Mouse (Mus musculus) kidney, embryonic 14.5 days (tissue): ENCODE measurements at regions not wholly inside any gene's neighbourhood (a gene's known extent, or its start where the extent isn't known, plus 50 kb on each side); places are given as distances from the start of the nearest gene placed in this dataset.
A peak's percentile ranks its signal among the peaks of the same experiment; 100 is the strongest.

Source experiments
- ATAC-seq: fragments of 200-750 bp; cut with Nextera tagmentation; 2 replicates; pipeline ENCODE4 v1.8.0; 2017; ENCODE audit warnings: moderate number of reproducible peaks, mild to moderate bottlenecking, moderate TSS enrichment, moderate library complexity; ENCODE audit not compliant: low FRiP score, low TSS enrichment
- H3K27ac ChIP-seq: fragments of 300-500 bp; sonication (generic); 2 replicates; pipeline ENCODE4 v1.5.1; 2014; ENCODE audit warnings: low read depth, mild to moderate bottlenecking, low read length, moderate library complexity, mixed read lengths
- H3K27me3 ChIP-seq: fragments of 300-500 bp; sonication (generic); 2 replicates; pipeline ENCODE4 v1.6.1; 2014; ENCODE audit warnings: mild to moderate bottlenecking, low read length; ENCODE audit not compliant: control insufficient read depth, insufficient read depth
- H3K36me3 ChIP-seq: fragments of 300-500 bp; sonication (generic); 2 replicates; pipeline ENCODE4 v1.6.1; 2014; ENCODE audit warnings: low read length, mixed read lengths; ENCODE audit not compliant: control insufficient read depth, insufficient read depth
- H3K4me1 ChIP-seq: fragments of 300-500 bp; sonication (generic); 2 replicates; pipeline ENCODE4 v1.6.1; 2014; ENCODE audit warnings: low read length, mixed read lengths; ENCODE audit not compliant: control insufficient read depth, insufficient read depth
- H3K4me2 ChIP-seq: fragments of 300-500 bp; sonication (generic); replicated peaks from 2 replicates; pipeline ENCODE4 v1.6.1; 2014; ENCODE audit warnings: low read depth, mild to moderate bottlenecking, low read length
- H3K4me3 ChIP-seq: fragments of 300-500 bp; sonication (generic); 2 replicates; pipeline ENCODE4 v1.5.1; 2014; ENCODE audit warnings: mild to moderate bottlenecking, low read length
- H3K9ac ChIP-seq: fragments of 300-500 bp; sonication (generic); 2 replicates; pipeline ENCODE4 v1.6.1; 2014; ENCODE audit warnings: low read depth, mild to moderate bottlenecking, low read length, moderate library complexity
- H3K9me3 ChIP-seq: fragments of 300-500 bp; sonication (generic); 2 replicates; pipeline ENCODE4 v1.6.1; 2016; ENCODE audit warnings: low read length; ENCODE audit not compliant: control insufficient read depth
- WGBS: fragments of 180-500 bp; shearing (Covaris S2); extraction: QIAGEN DNeasy Blood & Tissue Kit; methylation state at CpG from one replicate; pipeline ENCODE4 v1.1.7; 2014; 5-methylcytosine and 5-hydroxymethylcytosine counted together

DNA sequence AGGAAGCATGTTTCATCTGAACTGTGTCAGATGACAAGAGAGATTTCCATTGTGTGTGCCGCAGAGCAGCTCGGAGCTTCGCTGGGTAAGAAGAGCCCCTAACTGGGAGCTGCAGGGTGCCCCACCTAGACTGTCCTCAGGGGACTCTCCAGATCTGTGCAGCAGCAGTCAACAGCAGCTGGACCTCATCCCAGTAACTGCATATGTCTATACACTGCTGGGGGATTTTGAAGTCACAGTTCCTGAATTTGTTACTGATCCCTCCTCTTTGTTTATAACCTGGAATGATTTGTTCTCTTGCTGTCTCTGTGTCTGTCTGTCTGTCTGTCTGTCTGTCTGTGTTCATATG is 249.6 kb downstream of the Ttll7 start:
- no peak overlapping the region for H3K9ac ChIP-seq
- WGBS, result 19% methylated on average over 3 of the region's 3 CpGs
- H3K9me3 ChIP-seq, result no peaks in the 10 kb centered on the region
- H3K4me2 ChIP-seq, result no peak overlapping the region
- no peak overlapping the region for H3K4me3 ChIP-seq
- H3K27ac ChIP-seq, result peak overlapping the region; percentile 66; the same call in 1 of the 2 replicates
- no peaks in the 10 kb centered on the region for H3K27me3 ChIP-seq
- H3K4me1 ChIP-seq, result peaks cover 5% of the 10 kb centered on the region; the same call in 1 of the 2 replicates
- H3K36me3 ChIP-seq, result no peaks in the 10 kb centered on the region
- ATAC-seq, result peak; percentile 84

DNA sequence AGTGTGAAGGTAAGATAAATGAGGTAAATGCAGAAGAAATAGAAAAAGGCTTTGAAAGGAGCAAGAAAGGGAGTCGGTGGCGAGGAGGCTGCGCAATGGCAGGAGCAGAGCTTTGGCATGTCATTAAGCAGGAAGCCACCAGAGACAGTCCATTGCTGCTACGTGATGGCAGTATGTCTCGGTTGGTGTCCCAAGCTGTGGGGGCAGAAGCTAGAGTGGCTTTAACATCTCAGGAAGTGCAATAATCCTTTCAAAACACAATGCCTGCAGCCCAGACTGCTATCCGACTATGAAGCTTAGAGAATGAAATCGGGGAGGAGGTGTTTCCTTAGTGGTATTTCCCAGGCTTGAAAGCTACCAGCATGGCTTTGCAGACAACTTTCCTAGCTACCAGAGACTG is 251.3 kb downstream of the Ttll7 start:
- no peak for ATAC-seq
- Histone ChIP-seq H3K36me3 (no peaks in the 10 kb centered on the region), H3K4me1 (peaks cover 5% of the 10 kb centered on the region; the same call in 1 of the 2 replicates), H3K4me3 (no peak overlapping the region), H3K27ac (no peak overlapping the region), H3K9ac (no peak overlapping the region), H3K4me2 (no peak overlapping the region), H3K9me3 (no peaks in the 10 kb centered on the region), H3K27me3 (no peaks in the 10 kb centered on the region)
- WGBS, result 40% methylated on average over 7 of the region's 7 CpGs

DNA sequence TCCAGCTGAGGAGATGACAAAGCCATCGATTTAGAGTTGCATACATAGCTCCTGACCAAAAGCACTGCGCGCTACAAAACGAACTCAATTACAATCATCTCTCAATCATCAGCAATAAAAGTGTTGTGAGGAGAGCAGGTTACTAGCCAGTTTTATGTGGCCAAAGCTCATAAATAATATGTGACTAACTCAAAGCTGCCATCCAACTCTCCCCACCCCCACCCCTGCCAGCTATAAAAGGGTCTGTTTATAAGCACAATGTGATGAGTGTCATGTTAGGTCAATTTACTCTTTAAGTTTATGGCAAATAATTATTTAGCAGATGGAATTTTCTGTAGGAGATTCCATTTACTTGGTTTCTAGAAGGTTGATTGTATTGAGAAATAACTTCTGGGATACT is 265.4 kb downstream of the Ttll7 start:
- no peaks in the 10 kb centered on the region for H3K36me3 ChIP-seq
- H3K27me3 ChIP-seq, result no peaks in the 10 kb centered on the region
- H3K4me3 ChIP-seq, result no peak overlapping the region
- H3K9ac ChIP-seq, result no peak overlapping the region
- no peaks in the 10 kb centered on the region for H3K9me3 ChIP-seq
- no peak overlapping the region for H3K4me2 ChIP-seq
- ATAC-seq, result no peak
- H3K4me1 ChIP-seq, result no peaks in the 10 kb centered on the region
- WGBS, result 58% methylated on average over 4 of the region's 4 CpGs
- peak overlapping the region; percentile 24; the same call in 1 of the 2 replicates for H3K27ac ChIP-seq

DNA sequence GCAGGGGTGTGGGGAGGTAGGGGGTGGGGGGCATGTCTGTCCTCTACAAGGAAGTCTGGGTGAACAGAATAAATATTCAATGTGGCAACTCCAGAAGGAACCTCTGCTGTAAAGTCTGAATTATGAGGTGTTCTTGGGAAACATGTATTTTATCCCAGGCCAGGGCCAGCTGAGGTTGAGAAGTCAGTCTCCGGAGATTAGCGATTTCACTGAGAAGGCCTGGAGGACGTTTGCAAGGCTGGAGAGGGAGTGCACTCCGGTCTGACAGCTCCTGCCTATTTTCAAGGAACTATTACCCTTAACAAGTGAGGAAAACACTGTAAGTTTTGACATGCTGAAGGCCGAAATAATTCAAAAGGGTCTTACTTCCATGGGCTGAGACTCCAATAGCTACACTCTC is 265.9 kb downstream of the Ttll7 start:
- H3K4me2 ChIP-seq, result no peak overlapping the region
- peak; percentile 46; the same call in 1 of the 2 replicates for ATAC-seq
- no peaks in the 10 kb centered on the region for H3K9me3 ChIP-seq
- WGBS, result 61% methylated on average over 5 of the region's 5 CpGs
- H3K27ac ChIP-seq, result no peak overlapping the region
- H3K9ac ChIP-seq, result no peak overlapping the region
- H3K36me3 ChIP-seq, result no peaks in the 10 kb centered on the region
- H3K4me3 ChIP-seq, result no peak overlapping the region
- no peaks in the 10 kb centered on the region for H3K4me1 ChIP-seq
- H3K27me3 ChIP-seq, result no peaks in the 10 kb centered on the region

DNA sequence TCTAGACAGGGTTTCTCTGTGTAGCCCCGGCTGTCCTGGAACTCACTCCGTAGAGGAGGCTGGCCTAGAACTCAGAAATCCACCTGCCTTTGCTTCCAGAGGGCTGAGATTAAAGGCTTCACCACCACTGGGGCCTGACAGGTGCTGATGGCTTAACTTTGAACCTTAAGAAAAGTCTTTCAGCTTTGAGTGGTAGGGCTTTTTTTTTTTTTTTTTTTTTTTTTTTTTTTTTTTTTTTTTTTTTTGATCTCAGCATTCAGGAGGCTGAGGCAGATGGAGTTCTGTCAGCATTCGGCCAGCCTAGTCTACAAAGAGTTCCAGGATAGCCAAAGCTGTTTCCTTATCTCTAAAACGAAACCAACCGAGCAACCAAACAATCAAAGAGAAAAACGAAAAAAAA is 266.5 kb downstream of the Ttll7 start:
- no peak overlapping the region for H3K4me3 ChIP-seq
- no peak overlapping the region for H3K4me2 ChIP-seq
- no peak for ATAC-seq
- WGBS, result 87% methylated on average over 6 of the region's 6 CpGs
- H3K4me1 ChIP-seq, result no peaks in the 10 kb centered on the region
- no peaks in the 10 kb centered on the region for H3K27me3 ChIP-seq
- H3K9ac ChIP-seq, result no peak overlapping the region
- H3K9me3 ChIP-seq, result no peaks in the 10 kb centered on the region
- H3K36me3 ChIP-seq, result no peaks in the 10 kb centered on the region
- H3K27ac ChIP-seq, result no peak overlapping the region

- Histone ChIP-seq H3K9me3 (no peaks in the 10 kb centered on the region), H3K9ac (no peak overlapping the region), H3K4me2 (no peak overlapping the region), H3K4me1 (no peaks in the 10 kb centered on the region), H3K27me3 (no peaks in the 10 kb centered on the region), H3K27ac (no peak overlapping the region), H3K36me3 (no peaks in the 10 kb centered on the region), H3K4me3 (no peak overlapping the region)
- 74% methylated on average over 6 of the region's 6 CpGs for WGBS
- no peak for ATAC-seq
These were observed 269.7 kb downstream of the Ttll7 start for GRCm38 (mm10) chr3:147121826-147122225.

DNA sequence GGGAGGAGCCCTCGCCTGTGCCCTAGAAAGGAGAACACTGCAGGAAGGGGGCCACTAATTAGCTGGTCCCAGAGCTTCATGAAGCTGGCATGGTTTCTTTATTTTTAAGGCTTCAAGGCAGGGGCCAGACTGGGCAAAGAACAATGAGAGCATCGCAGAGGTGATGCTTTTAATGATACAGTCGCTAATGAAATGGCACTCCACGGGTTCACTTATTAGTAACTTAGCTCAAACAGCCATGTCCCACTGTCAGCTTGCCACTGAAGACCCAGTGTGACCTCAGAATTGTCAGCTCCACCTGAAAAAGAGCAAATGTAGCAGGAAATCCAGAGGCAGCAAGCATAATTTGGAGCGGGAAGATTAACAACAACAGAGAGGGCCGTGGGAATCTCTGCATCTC is 275.6 kb downstream of the Ttll7 start:
- 72% methylated on average over 6 of the region's 6 CpGs for WGBS
- Histone ChIP-seq H3K9ac (no peak overlapping the region), H3K4me2 (no peak overlapping the region), H3K36me3 (no peaks in the 10 kb centered on the region), H3K27ac (no peak overlapping the region), H3K4me3 (no peak overlapping the region), H3K27me3 (no peaks in the 10 kb centered on the region), H3K4me1 (no peaks in the 10 kb centered on the region), H3K9me3 (no peaks in the 10 kb centered on the region)
- ATAC-seq, result no peak

DNA sequence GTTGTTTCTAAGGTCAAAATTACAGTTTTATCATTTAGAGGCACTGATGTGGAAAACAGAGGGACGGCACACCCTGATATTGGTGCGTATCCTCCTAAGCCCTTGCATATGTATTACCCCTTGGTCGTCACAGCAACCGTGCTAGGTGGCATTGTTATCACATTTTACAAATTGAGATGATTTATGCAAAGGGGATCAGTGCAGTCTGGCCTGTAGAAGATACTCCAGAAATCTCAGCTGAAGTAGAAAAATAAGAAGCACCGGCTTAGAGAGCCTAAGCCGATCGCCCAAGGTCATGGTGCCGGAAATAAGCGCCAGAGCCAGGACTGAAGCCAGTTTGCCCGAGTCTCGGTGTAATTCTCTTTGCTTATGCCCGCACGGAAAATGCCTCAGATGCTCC is 280.7 kb downstream of the Ttll7 start:
- H3K36me3 ChIP-seq, result no peaks in the 10 kb centered on the region
- no peaks in the 10 kb centered on the region for H3K9me3 ChIP-seq
- H3K4me3 ChIP-seq, result no peak overlapping the region
- WGBS, result 88% methylated on average over 13 of the region's 13 CpGs
- H3K4me1 ChIP-seq, result no peaks in the 10 kb centered on the region
- no peak overlapping the region for H3K27ac ChIP-seq
- H3K9ac ChIP-seq, result no peak overlapping the region
- no peak overlapping the region for H3K4me2 ChIP-seq
- H3K27me3 ChIP-seq, result no peaks in the 10 kb centered on the region
- no peak for ATAC-seq

GRCm38 (mm10) chr3:147133408-147133807 is 281.2 kb downstream of the Ttll7 start:
- no peak overlapping the region for H3K9ac ChIP-seq
- H3K9me3 ChIP-seq, result no peaks in the 10 kb centered on the region
- no peak for ATAC-seq
- no peak overlapping the region for H3K27ac ChIP-seq
- no peaks in the 10 kb centered on the region for H3K4me1 ChIP-seq
- no peaks in the 10 kb centered on the region for H3K27me3 ChIP-seq
- H3K4me3 ChIP-seq, result no peak overlapping the region
- no peaks in the 10 kb centered on the region for H3K36me3 ChIP-seq
- 89% methylated on average over 13 of the region's 13 CpGs for WGBS
- H3K4me2 ChIP-seq, result no peak overlapping the region

DNA sequence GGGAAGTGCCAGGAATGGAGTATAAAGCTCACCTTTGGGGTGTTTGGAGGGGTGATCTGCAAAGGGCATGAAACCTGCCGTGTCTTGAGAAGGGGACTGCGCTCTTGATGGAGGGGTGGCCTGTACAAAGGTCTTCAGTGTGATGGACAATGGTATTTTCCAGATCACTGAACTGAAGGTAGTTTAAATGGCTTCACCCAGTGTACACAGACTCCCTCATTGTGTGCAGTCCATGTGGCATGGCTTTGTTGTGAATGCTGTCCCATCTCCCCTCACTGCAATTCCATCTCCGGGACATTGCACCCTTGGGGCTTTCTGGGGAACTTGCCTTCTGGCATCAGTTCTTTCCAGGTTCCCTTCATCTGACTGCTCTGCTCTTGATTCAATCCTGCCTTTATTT is 288.2 kb downstream of the Ttll7 start:
- H3K4me1 ChIP-seq, result no peaks in the 10 kb centered on the region
- H3K27ac ChIP-seq, result no peak overlapping the region
- no peaks in the 10 kb centered on the region for H3K9me3 ChIP-seq
- no peak overlapping the region for H3K9ac ChIP-seq
- no peak overlapping the region for H3K4me2 ChIP-seq
- WGBS, result 50% methylated on average over 3 of the region's 3 CpGs
- no peak overlapping the region for H3K4me3 ChIP-seq
- ATAC-seq, result peak; percentile 64; the same call in 1 of the 2 replicates
- H3K36me3 ChIP-seq, result no peaks in the 10 kb centered on the region
- no peaks in the 10 kb centered on the region for H3K27me3 ChIP-seq
